Mouse (Mus musculus) lung, adult 2 months (tissue): ENCODE measurements at regions not wholly inside any gene's neighbourhood (a gene's known extent, or its start where the extent isn't known, plus 50 kb on each side); places are given as distances from the start of the nearest gene placed in this dataset.

Experiments used
- CTCF ChIP-seq: fragments of 200-500 bp; IDR thresholded peaks from 2 replicates; pipeline ENCODE4 v1.5.1; 2011; ENCODE audit warnings: mild to moderate bottlenecking, low read length, control low read depth; ENCODE audit not compliant: insufficient read depth
- POLR2A ChIP-seq: fragments of 200-500 bp; IDR thresholded peaks from 2 replicates; pipeline ENCODE4 v1.6.1; 2011; ENCODE audit warnings: low read depth, mild to moderate bottlenecking, control low read depth, low read length, borderline replicate concordance; ENCODE audit errors: extremely low read depth

DNA sequence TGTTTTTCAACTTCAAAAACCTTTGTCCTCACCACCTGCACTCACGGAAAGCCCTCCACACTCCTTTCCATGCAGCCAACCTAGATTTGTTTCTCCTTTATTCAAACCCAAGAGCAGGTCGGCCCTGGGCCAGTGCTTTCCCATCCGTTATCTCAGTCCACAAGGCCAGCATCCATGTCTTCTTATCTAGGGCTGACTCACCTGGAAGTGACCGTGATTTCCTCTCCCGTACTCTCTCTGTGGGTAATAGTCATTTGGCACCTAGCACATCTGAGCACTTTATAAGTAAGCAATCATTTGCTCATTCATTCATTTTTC, 106.2 kb downstream of the Rassf10 start:
- TF ChIP-seq CTCF (no peak), POLR2A (no peak)
